Mouse (Mus musculus): ENCODE data around the gene Utp11. TPM values are rescaled to one million over a fixed set of nuclear protein-coding genes. Genes with fewer than 3 reads are reported as not detected.

Gene Utp11
- total RNA-seq, 1 experiment from 2014 or later: 38.1 TPM

- no peak for DNase-seq
Measured at GRCm38 (mm10) chr4:124631456-124631855, 61.9 kb downstream of the Utp11 start.

Small RNAs within 50 kb of the gene (microRNA-seq; reads per million reads assigned to microRNA genes)
- gene Gm24721 (0 reads per million in 2 experiments), gene Mir697 (0 reads per million in 2 experiments)

Other genes starting within 250 kb of the Utp11 start
- not detected in 2 replicates for gene 3100002H09Rik, start 82.8 kb downstream of the Utp11 start, total RNA-seq (2021)
- not detected in 2 replicates for gene Pou3f1, start 36.8 kb downstream of the Utp11 start, total RNA-seq (2021)
- gene Fhl3, start 7.1 kb upstream of the Utp11 start, total RNA-seq (2021): 6.7 and 8.7 TPM in 2 replicates
- 40.2 and 46.8 TPM in 2 replicates for gene Sf3a3, start 21.2 kb upstream of the Utp11 start, total RNA-seq (2021)
- gene Inpp5b, start 48.2 kb upstream of the Utp11 start, total RNA-seq (2021): 20.9 and 24.8 TPM in 2 replicates
- gene Mtf1, start 108.5 kb upstream of the Utp11 start, total RNA-seq (2021): 20.4 and 22.5 TPM in 2 replicates
- 35.0 and 48.6 TPM in 2 replicates for gene Yrdc, start 157.1 kb upstream of the Utp11 start, total RNA-seq (2021)
- gene 1110065P20Rik, start 157.6 kb upstream of the Utp11 start, total RNA-seq (2021): 41.9 and 43.9 TPM in 2 replicates
- gene Maneal, start 168.6 kb upstream of the Utp11 start, total RNA-seq (2021): 4.1 and 6.4 TPM in 2 replicates
- 2.0 and 3.8 TPM in 2 replicates for gene Epha10, start 187.3 kb upstream of the Utp11 start, total RNA-seq (2021)
- gene 9930104L06Rik, start 243.4 kb upstream of the Utp11 start, total RNA-seq (2021): 17.5 and 18.0 TPM in 2 replicates
- 8.4 and 15.2 TPM in 2 replicates for gene Cdca8, start 245.7 kb upstream of the Utp11 start, total RNA-seq (2021)